Mouse (Mus musculus) kidney, adult 2 months (tissue): ENCODE data around the gene Tenm4.

ENCODE experiments used
- CTCF ChIP-seq: fragments of 200-500 bp; conservative IDR thresholded peaks from 2 replicates; pipeline ENCODE4 v1.5.1; 2011; ENCODE audit warnings: low read depth, mild to moderate bottlenecking, control low read depth, low read length, moderate library complexity, mixed read lengths; ENCODE audit not compliant: insufficient read depth, insufficient read length
- POLR2A ChIP-seq: fragments of 200-500 bp; IDR thresholded peaks from one replicate; pipeline ENCODE4 v1.6.1; 2011; ENCODE audit warnings: low read depth, low read length, control low read depth

- no peak for TF ChIP-seq POLR2A
- no peak for TF ChIP-seq CTCF
Observed at GRCm38 (mm10) chr7:96141876-96142275, 29.2 kb upstream of the Tenm4 start.
